11 mouse cellular contexts compared by ENCODE assay signal in genomic region chr3:156299984-156300770, GRCm38 (mm10).
DNase-seq lines count a peak whose midpoint lies in the region; ATAC-seq and TF ChIP-seq lines count a peak whose summit lies in the region.
"Had no signal": no experiment of that assay in that cellular context is flagged by ENCODE, and none has a peak within 500 bp of the region (broad histone marks: within the 10 kb centered on the region; RNA-seq: fewer than 3 reads in every experiment).

No protein-coding gene starts in this region.

- WGBS in lung, embryonic 15.5 days: 33% methylated on average over 3 of the region's 3 CpGs
- WGBS in lung, adult 2 months: 43% methylated on average over 3 of the region's 3 CpGs
- WGBS in forebrain, postnatal 0 days: 26% methylated on average over 3 of the region's 3 CpGs
- WGBS in neural tube, embryonic 12.5 days: 52% methylated on average over 3 of the region's 3 CpGs

- H3K27ac ChIP-seq in lung, embryonic 15.5 days: peak overlapping the region; percentile 50
- H3K27ac ChIP-seq in forebrain, postnatal 0 days (ENCODE audit: low read depth, low read length): no peak overlapping the region
- no peak overlapping the region for H3K27ac ChIP-seq in neural tube, embryonic 12.5 days
- no peak overlapping the region for H3K27ac ChIP-seq in gastrocnemius, adult 2 months
- H3K27ac ChIP-seq: stomach, embryonic 15.5 days had no signal

- no peaks in the 10 kb centered on the region for H3K27me3 ChIP-seq in lung, embryonic 15.5 days
- no peaks in the 10 kb centered on the region for H3K27me3 ChIP-seq in forebrain, postnatal 0 days (ENCODE audit: insufficient read depth, low read length)
- H3K27me3 ChIP-seq in neural tube, embryonic 12.5 days (replicated peaks): no peaks in the 10 kb centered on the region
- H3K27me3 ChIP-seq: stomach, embryonic 15.5 days had no signal

- intact Hi-C loops in gastrocnemius, adult 2 months (cut with DNase I): no loop called here

- ATAC-seq in lung, embryonic 15.5 days (ENCODE audit: borderline replicate concordance, extremely low read depth, low FRiP score, low TSS enrichment): peak; percentile 69; the same call in 1 of the 2 replicates
- ATAC-seq in forebrain, postnatal 0 days: peak; percentile 75
- 0 out of 2 replicates have a peak, but pooled peaks have one; percentile 3 for ATAC-seq in neural tube, embryonic 12.5 days (ENCODE audit: low FRiP score, low read depth)
- ATAC-seq: liver, postnatal 0 days had no signal

- H3K4me1 ChIP-seq in lung, embryonic 15.5 days: peaks cover 12% of the 10 kb centered on the region
- no peaks in the 10 kb centered on the region for H3K4me1 ChIP-seq in lung, adult 2 months (ENCODE audit: control insufficient read depth, insufficient read depth, low read length)
- peaks cover 11% of the 10 kb centered on the region for H3K4me1 ChIP-seq in forebrain, postnatal 0 days (ENCODE audit: insufficient read depth)
- peaks cover 2% of the 10 kb centered on the region; the same call in 1 of the 2 replicates for H3K4me1 ChIP-seq in neural tube, embryonic 12.5 days
- H3K4me1 ChIP-seq: stomach, embryonic 15.5 days had no signal

- no peak for TF ChIP-seq CTCF in lung, adult 2 months (IDR thresholded peaks at IDR 0.05; ENCODE audit: insufficient read depth, low read length)
- TF ChIP-seq CTCF in forebrain, postnatal 0 days (IDR thresholded peaks at IDR 0.05; ENCODE audit: low read depth): no peak
- no peak for TF ChIP-seq CTCF in gastrocnemius, adult 2 months (IDR thresholded peaks at IDR 0.05)

- H3K9ac ChIP-seq in lung, embryonic 15.5 days: no peak overlapping the region
- no peak overlapping the region for H3K9ac ChIP-seq in forebrain, postnatal 0 days
- no peak overlapping the region for H3K9ac ChIP-seq in neural tube, embryonic 12.5 days
- H3K9ac ChIP-seq: liver, postnatal 0 days; stomach, embryonic 15.5 days had no signal

- TF ChIP-seq POLR2A in lung, adult 2 months (IDR thresholded peaks at IDR 0.05; ENCODE audit: borderline replicate concordance, extremely low read depth, low read depth, low read length): no peak

- peak; percentile 16 to 60 for DNase-seq in cerebellum, postnatal 14 days
- no peak for DNase-seq in cerebellum, adult 11-12 months
- DNase-seq in lung, adult 2 months: no peak
- DNase-seq in forebrain, postnatal 0 days: peak; percentile 59
- DNase-seq in adrenal gland, postnatal 25 days: no peak
- DNase-seq in gastrocnemius, adult 2 months: no peak
- DNase-seq: liver, postnatal 0 days had no signal

- H3K4me2 ChIP-seq in lung, embryonic 15.5 days: no peak overlapping the region
- no peak overlapping the region for H3K4me2 ChIP-seq in forebrain, postnatal 0 days (ENCODE audit: low read depth)
- H3K4me2 ChIP-seq in neural tube, embryonic 12.5 days (replicated peaks): no peak overlapping the region
- H3K4me2 ChIP-seq: heart, embryonic 11.5 days; stomach, embryonic 15.5 days had no signal

- no peak overlapping the region for H3K4me3 ChIP-seq in lung, embryonic 15.5 days
- H3K4me3 ChIP-seq in lung, adult 2 months (replicated peaks; ENCODE audit: extremely low read depth, low read depth, low read length): no peak overlapping the region
- no peak overlapping the region for H3K4me3 ChIP-seq in forebrain, postnatal 0 days (ENCODE audit: low read depth, low read length)
- H3K4me3 ChIP-seq in neural tube, embryonic 12.5 days: no peak overlapping the region
- H3K4me3 ChIP-seq in gastrocnemius, adult 2 months: no peak overlapping the region
- H3K4me3 ChIP-seq: stomach, embryonic 15.5 days had no signal

- H3K9me3 ChIP-seq in lung, embryonic 15.5 days: no peaks in the 10 kb centered on the region
- H3K9me3 ChIP-seq in forebrain, postnatal 0 days (ENCODE audit: low read length): no peaks in the 10 kb centered on the region
- H3K9me3 ChIP-seq in neural tube, embryonic 12.5 days: no peaks in the 10 kb centered on the region
- H3K9me3 ChIP-seq: stomach, embryonic 15.5 days had no signal

- no peaks in the 10 kb centered on the region for H3K36me3 ChIP-seq in lung, embryonic 15.5 days
- no peaks in the 10 kb centered on the region for H3K36me3 ChIP-seq in forebrain, postnatal 0 days (ENCODE audit: insufficient read depth)
- H3K36me3 ChIP-seq in neural tube, embryonic 12.5 days: no peaks in the 10 kb centered on the region
- H3K36me3 ChIP-seq: stomach, embryonic 15.5 days had no signal

Comparison
In these comparisons a context has a peak if more than half of its experiments do, and no peak if none do; other contexts are left out.
1. DNase-seq: peak in cerebellum, postnatal 14 days (2 of 2) and forebrain, postnatal 0 days (single experiment); none in cerebellum, adult 11-12 months (single experiment), lung, adult 2 months (single experiment), adrenal gland, postnatal 25 days (single experiment) and gastrocnemius, adult 2 months (single experiment).
2. ATAC-seq: peak in every context shown above with its lines; median percentile 75 in forebrain, postnatal 0 days; 69 in lung, embryonic 15.5 days; 3 in neural tube, embryonic 12.5 days.